Mouse (Mus musculus) embryonic fibroblast, embryonic 13.5 days (primary cell): ENCODE results near the gene Mesp1. TPM values are rescaled to one million over a fixed set of nuclear protein-coding genes. Genes with fewer than 3 reads are reported as not detected.
A peak's percentile ranks its signal among the peaks of the same experiment; 100 is the strongest.

ENCODE experiments used
- H3K27ac ChIP-seq: 2 replicates; pipeline ENCODE4 v1.5.1; 2012; ENCODE audit warnings: low read length, control low read depth, inconsistent platforms; ENCODE audit not compliant: insufficient read depth
- H3K4me1 ChIP-seq: 2 replicates; pipeline ENCODE4 v1.6.1; 2011; ENCODE audit warnings: low read length; ENCODE audit not compliant: control insufficient read depth, insufficient read depth
- H3K4me3 ChIP-seq: 2 replicates; pipeline ENCODE4 v1.5.1; 2011; ENCODE audit warnings: mild to moderate bottlenecking, control low read depth, low read length; ENCODE audit not compliant: insufficient read depth
- CTCF ChIP-seq: IDR thresholded peaks from 2 replicates; pipeline ENCODE4 v1.5.1; 2011; ENCODE audit warnings: mild to moderate bottlenecking, control low read depth, low read length, moderate library complexity, borderline replicate concordance; ENCODE audit not compliant: insufficient read depth
- POLR2A ChIP-seq: IDR thresholded peaks from 2 replicates; pipeline ENCODE4 v1.6.1; 2011; ENCODE audit warnings: low read depth, mild to moderate bottlenecking, control low read depth, low read length, moderate library complexity
- polyA plus RNA-seq: library from polyadenylated mRNA; stranded (reverse); fragments of >200 nt; gene quantifications from 2 replicates; pipeline ENCODE4 v1.2.4, GENCODE M21; 2011; ENCODE audit warnings: low read depth; ENCODE audit not compliant: missing spikeins, insufficient read length

Gene Mesp1
- polyA plus RNA-seq, 1 experiment: not detected

DNA sequence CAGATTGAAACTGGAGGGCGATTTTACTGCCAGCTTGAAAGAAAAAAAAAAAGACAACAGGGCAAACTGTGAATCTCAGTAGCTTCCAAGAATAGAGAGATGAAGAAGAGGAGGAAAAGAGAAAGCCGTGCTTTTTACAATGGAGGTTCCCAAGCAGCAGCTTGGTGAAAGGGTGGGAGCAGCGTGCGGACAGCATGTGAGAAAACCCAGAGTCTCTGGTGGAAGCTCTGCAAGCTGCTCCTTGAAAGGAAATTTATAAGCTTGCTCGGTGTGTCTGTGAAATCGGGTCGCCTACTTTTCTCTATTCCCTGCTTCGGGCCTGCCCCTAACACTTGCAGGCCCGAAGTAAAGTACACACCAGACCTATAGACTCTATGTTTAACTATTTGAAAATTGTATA, 49.5 kb downstream of the Mesp1 start:
- no peak for TF ChIP-seq CTCF
- TF ChIP-seq POLR2A: no peak
- Histone ChIP-seq H3K4me3 (no peak overlapping the region), H3K4me1 (no peaks in the 10 kb centered on the region), H3K27ac (no peak overlapping the region)

GRCm38 (mm10) chr7:79742659-79743536, 50.7 kb downstream of the Mesp1 start, which contains the start of the genes Pex11a and Wdr93:
Pex11a (minus strand) TSS chr7:79743131.
Wdr93 (plus strand) TSS chr7:79743163.
- Histone ChIP-seq H3K4me3 (peak within 1 kb of the TSS; percentile 55), H3K4me1 (no peaks in the 10 kb centered on the region), H3K27ac (no peak within 1 kb of the TSS)
- TF ChIP-seq CTCF (no peak), POLR2A (peak; percentile 32; the same call in 1 of the 2 replicates)

DNA sequence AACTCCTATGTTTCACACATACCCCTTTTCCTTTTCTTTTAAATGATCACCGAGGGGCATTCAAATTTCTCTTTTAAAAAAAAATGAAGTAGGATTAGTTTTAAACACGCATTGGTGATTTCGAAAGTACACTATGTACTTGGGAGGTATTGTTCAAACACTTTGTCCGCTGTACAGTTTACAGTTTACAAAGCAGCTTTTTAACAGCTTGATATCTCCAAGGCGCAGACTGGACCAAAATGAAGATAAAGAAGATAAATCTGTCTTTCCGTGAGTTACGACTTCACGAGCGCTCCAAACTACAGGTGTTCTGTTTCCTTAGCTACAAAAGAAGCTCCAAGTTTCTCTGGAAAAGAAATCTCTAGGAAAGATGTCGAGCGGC, 51.3 kb downstream of the Mesp1 start:
- Histone ChIP-seq H3K27ac (no peak overlapping the region), H3K4me1 (no peaks in the 10 kb centered on the region), H3K4me3 (peak overlapping the region; percentile 55)
- no peak for TF ChIP-seq POLR2A

Other genes starting within 250 kb of the Mesp1 start
- not detected in 2 replicates for gene Rhcg, start 176.1 kb downstream of the Mesp1 start, polyA plus RNA-seq
- 5.5 and 7.3 TPM in 2 replicates for gene Ticrr, start 133.6 kb downstream of the Mesp1 start, polyA plus RNA-seq
- gene Kif7, start 78.1 kb downstream of the Mesp1 start, polyA plus RNA-seq: 3.5 and 5.3 TPM in 2 replicates
- gene Plin1, start 60.9 kb downstream of the Mesp1 start, polyA plus RNA-seq: 0.23 TPM in 1 of 2 replicates, not detected in the other
- gene Pex11a, start 50.7 kb downstream of the Mesp1 start, polyA plus RNA-seq: 3.2 and 7.3 TPM in 2 replicates
- not detected in 2 replicates for gene Wdr93, start 50.6 kb downstream of the Mesp1 start, polyA plus RNA-seq
- not detected in 2 replicates for gene Mesp2, start 16.9 kb upstream of the Mesp1 start, polyA plus RNA-seq
- 38.2 and 41.0 TPM in 2 replicates for gene Anpep, start 67.3 kb upstream of the Mesp1 start, polyA plus RNA-seq
- gene Ap3s2, start 126.9 kb upstream of the Mesp1 start, polyA plus RNA-seq: 26.4 and 31.6 TPM in 2 replicates
- gene Arpin, start 141.6 kb upstream of the Mesp1 start, polyA plus RNA-seq: 31.1 and 43.8 TPM in 2 replicates
- gene Zfp710, start 231.0 kb upstream of the Mesp1 start, polyA plus RNA-seq: 7.7 and 8.7 TPM in 2 replicates